Mouse (Mus musculus): ENCODE measurements around the gene Cenpl.
A peak's percentile ranks its signal among the peaks of the same experiment; 100 is the strongest.
"Not testable (repeated sequence)": the region's sequence is repeated elsewhere in the genome, so short reads cannot be mapped to it uniquely, and the experiment has no call there.

Gene Cenpl

DNA sequence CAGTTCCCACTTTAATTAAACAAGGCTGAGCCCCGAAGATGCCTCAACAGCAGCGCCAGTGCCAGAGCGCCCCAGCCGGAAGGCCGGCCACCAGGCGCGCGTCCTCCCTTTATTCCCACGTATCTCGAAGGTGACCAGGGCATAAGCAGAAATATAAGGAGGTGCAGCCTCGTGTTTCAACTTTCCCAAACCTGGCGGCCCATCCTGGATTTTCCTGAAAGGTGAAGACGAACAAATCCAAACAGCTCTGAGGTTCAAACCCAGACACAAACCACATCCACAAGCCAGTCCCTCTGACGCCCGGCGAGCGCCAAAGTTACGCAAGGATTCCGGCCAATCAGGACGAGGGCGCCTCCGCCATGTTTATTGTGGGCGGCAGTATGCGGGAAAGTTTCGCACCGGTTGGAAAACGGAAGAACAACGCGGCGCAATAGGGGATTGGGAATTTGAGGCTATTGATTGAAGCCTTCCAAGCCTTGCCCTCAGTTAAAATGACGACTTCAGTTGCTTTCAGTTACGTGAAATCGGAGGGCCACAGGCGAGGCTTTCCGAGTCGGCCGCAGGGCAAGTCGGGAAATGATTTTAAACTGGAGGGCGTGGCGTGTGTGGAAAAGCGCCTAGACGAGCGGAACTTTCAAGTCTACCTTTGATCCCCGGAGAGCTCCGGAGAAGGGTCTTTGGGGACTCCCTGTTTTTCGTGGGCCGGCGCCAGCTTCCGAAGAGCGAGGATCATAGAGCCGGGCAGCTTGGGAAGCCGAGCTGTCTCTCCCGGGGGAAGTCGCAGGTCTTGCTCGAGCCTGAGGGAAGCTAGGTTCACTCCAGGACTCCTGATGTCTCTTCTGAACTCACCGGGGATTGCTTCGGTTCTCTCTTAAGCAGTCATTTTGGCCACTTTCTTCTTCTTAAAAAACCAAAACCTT is at the start of gene Cenpl, which contains the start of gene Dars2:
Gene Cenpl, plus strand, starts transcription at position 362 of the 920 bp plus-strand sequence.
Gene Dars2, minus strand, starts transcription at position 307 of the 920 bp plus-strand sequence.
- DNase-seq (ENCODE audit: low spot score): peak; percentile 92

DNA sequence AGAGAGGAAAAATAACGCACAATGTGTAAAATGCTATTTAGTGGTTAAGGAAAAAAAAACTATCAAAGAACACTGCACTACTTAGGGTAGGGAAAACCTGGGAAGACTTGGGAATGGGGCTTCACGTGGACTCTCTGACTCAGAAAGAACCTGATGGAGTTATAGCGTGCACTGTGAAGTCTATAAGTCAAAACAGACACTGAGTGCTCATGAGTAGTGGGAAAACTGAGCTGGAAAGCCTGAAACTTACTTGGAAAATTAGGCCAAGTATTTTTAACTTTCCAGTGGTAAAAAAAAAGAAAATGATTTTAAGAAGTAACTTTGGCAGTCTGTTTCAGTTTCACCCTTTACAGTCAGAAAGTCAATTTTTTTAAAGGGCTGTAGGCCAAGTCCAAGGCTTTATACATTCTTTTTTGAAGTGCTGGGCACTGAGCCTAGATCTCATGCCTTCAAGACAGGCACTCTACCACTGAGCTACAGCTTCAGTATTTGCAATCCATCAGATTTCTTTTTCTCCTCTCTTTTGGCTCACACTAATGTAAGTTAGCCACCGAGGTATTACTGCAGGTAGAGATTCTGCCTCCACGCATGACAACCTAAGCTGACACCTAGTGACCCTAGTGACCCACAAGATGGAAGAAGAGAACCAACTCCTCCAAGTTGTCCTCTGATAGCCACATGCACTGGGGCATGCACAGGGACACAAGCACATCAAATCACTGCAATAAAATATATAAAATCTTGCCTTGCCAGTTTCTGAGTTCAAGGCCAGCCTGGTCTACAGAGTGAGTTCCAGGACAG is 44.9 kb upstream of the Cenpl start:
- DNase-seq (ENCODE audit: low spot score): no peak

DNA sequence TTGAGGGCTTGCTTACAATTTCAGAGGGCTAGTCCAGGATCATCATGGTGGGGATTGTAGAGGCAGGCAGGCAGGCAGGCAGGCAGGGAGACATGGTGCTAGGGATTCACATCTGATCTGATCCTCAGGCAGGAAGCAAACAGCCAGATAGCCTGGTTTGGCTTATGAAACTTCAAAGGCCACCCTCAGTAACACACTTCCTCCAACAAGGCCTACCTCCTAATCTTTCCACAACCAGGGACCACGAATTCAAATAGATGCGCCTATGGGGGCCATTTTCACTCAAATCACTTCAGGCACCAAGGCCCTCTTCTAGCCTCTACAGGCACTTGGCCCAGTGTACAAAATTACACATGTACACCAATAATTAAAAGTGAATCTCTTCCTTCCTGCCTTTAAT is 43.3 kb upstream of the Cenpl start:
- DNase-seq (ENCODE audit: low spot score): no peak

DNA sequence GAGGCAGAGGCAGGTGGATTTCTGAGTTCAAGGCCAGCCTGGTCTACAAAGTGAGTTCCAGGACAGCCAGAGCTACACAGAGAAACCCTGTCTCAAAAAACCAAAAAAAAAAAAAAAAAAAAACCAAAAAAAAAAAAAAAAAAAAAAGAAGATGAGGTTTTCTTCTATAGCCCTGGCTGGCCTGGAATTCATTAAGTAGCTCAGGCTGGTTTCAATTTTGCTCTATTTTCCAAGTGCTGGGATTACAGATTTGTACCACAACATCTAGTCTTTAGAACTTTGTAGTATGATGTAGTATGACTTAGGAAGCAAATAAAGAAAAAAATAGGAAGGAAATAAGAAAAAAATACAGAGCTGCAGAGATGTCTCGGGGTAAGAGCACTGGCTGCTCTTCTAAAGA is 42.1 kb upstream of the Cenpl start:
- DNase-seq (ENCODE audit: low spot score): not testable (repeated sequence)

DNA sequence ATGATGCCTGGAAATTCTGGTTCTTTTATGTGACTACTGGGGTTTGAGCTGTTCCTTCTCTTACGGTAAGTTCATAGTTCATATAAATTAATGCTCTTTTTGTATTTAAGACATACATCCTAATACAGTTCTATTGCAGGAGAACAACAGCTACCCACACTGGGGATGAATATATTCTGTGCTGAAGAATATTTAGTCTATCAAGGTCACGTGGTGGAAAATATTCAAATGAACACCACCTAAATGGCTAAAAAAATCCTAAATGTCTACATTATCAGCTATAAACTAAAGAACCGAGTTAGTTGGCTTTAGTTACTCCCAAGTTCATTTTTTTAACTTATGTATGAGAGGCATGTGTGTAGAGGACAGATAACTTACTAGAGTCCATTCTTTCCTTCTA is 40.5 kb upstream of the Cenpl start:
- DNase-seq (ENCODE audit: low spot score): no peak

DNA sequence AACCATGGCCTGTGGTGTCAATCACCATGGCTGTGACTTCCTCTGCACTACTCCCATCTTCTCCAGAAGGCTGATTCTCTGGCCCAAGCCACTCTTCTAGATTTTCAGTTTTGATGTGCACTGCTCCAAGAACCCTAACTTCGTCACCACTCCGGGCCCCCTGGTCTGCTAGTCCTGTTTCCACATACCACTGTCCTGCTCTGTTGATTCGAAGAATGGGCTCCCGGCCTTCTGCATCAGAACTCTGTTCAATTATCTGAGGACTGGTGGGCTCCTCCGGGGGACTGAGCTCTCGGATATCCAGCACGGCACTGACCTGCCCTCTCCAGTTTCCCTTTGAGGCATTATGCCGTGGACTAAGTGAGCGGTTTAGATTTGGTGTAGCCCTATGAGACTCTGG is 38.6 kb upstream of the Cenpl start:
- no peak for DNase-seq (ENCODE audit: low spot score)

DNA sequence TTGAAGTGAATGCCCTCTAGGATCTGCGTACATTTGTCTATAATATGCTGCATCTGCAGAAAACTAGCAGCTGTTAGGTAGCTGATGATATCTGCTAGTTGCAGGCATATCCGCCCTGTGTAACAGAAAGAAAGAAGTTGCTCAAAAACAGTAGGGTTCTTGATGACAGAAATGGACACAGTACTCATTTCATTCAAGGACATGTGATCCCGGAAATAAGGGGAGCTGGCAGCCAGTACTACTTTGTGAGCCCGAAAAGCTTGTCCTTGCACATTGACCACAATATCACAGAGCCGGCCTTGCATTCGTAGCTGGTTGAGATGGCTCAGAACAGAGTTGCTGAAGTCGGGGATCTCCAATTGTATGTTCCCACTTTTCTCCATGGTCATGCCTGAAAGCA is 38.2 kb upstream of the Cenpl start:
- no peak for DNase-seq (ENCODE audit: low spot score)

DNA sequence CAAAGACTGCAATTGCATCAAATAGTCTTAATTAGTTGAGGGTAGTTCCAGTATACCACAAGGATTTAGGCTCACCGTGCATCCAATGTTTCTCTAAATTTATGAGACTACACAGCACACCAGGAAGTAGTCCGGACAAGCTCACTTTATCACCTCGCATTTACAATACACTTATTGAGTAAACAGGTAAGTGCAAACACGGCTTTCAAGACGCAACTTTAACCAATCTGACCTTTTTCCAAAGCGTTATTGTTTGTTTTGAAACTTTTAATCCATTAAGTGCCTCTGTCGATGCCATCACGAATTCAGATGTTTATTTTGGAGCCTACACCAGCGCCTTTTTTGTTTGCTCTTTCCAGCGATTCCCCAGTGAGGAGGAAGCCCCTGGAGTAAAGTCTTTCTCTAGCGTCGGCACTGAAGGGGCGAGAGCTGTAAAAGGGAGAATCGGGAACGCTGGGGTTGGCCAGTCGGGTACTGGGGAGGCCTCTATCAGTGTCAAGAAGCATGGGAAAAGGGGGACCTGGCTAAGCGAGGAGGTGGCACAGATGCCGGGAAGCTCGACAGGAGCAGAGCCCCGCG is 36.6 kb upstream of the Cenpl start:
- no peak for DNase-seq (ENCODE audit: low spot score)

DNA sequence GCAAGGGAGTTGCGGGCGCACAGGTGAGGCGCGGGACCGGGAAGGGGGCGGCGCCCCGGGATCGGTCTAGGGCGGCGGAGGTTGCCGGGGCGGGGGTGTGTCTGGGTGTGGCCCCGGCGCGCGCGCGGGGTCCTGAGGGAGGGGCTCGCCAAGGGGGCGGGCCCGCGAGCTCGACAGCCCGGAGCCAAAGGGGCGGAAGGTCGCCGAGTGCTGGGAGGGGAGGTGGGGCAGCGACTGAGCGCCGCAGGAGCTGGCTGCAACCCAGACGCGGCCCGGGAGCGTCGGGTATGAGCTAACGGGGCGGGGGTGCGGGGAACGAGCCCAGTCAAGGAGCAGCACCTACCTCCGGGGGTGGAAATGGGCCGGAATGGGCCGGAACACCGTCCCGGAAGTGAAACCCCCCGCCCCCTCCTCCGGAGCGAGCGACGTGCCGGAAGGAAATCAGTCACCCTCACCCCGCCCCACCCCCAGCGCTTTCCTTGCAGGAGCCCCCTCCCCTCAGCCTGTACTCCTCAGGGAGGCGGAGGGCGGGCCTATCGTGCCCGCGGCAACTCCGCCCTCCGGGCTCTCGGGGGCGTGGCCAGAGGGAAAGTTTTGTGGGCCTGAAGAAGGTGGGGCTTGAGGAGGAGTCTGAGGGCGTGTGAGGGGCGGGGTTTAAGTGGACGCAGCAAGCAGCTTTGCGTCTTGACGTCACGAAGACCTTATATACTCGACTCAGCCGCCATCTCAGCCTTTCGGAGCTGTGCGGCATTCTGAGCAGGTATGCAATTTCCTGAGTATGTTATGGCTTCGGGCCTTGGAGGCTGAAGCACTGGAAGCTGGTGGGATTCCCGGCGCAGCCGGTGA is 35.9 kb upstream of the Cenpl start, which contains the start of gene Zbtb37:
Gene Zbtb37, minus strand, starts transcription at position 415 of the 846 bp plus-strand sequence.
- DNase-seq (ENCODE audit: low spot score): peak; percentile 99

DNA sequence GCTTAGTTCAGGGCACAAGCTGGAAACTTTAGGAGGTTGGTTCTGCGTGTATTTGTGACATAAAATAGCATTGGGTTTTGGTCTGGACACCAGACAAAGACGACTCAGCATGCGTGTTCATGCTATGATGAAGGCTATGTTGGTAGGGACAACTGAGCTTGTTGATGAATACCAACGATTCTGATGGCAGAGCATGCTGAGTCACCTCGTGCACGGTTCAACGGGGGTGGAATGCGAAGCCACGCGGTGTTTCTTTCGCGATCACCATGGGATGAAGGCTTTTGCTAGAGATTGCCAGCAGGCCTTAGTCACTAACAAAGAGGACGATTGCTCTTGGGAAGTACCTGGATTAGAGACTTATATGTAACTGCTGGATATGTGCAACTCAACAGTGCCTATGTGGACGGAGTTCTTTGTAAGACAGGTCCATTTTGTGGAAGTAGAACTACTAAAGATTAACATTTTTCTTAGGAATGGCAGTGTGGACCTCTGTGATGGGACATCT is 35.2 kb upstream of the Cenpl start:
- DNase-seq (ENCODE audit: low spot score): peak; percentile 59

DNA sequence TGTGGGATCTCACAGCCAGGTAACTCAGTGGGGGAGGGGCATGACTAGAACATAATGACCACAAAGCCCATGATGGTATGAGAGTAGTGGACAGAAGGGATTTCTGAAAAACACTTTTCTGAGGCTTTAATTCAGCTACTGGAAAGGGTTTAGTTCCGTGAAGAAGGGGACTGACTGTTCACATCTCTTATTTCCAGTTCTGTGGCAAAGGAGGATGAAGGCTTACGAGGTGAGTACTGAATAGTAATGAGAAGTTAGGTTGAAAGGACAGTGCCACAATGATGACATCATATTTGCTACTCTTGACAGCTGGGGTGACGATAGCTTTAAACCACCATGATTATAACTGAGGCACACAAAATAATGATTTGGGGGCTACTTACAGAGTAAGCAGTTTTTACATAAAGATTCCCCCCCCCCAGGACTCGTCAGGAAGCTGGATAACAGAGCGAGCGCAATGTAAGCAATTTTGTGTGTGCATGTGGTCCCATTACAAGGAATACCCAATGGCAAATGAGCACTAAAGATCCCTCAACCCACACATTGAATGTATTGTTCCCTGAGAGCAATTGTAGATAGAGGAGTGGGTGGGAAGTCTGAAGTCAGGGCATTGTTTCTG is 34.6 kb upstream of the Cenpl start:
- peak; percentile 37 for DNase-seq (ENCODE audit: low spot score)

DNA sequence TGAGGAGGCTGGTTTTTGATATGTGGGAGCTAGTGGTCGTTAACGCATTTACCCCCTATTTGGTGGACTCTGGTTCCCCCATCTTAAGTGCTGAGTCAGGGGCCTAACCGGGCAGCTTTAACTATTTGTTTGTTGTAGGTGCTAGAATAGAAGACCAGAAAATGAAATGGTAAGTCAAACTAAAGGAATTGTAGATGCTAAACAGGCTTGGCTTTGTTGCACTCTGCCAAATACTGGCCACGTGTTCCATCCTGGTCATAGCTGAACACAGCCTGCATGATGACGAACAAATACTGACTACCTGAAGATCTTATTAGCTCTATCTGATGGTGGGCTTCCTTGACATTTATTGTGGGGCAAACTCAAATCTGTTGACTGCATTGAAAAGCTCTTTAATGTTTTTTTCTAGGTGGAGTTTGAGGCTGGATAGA is 34.1 kb upstream of the Cenpl start:
- DNase-seq (ENCODE audit: low spot score): peak; percentile 34

DNA sequence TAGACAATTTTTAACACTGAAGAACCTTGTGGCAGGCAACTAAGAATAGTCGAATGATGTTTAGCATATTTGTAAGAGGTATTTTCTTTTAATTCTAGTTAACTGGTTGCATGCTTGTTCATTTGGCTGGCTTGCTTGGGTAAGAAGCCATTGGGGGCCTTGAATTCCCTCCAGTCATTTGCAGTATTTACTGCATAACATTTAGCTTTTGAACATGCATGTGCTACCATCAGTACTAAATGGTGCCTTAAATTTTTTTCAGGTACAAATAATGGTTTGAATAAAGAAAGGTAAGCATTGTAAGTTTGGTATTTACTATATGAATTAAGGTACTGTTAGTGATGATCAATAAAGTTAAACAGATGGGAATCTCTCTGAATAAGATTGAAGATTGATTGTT is 33.5 kb upstream of the Cenpl start:
- DNase-seq (ENCODE audit: low spot score): peak; percentile 22

DNA sequence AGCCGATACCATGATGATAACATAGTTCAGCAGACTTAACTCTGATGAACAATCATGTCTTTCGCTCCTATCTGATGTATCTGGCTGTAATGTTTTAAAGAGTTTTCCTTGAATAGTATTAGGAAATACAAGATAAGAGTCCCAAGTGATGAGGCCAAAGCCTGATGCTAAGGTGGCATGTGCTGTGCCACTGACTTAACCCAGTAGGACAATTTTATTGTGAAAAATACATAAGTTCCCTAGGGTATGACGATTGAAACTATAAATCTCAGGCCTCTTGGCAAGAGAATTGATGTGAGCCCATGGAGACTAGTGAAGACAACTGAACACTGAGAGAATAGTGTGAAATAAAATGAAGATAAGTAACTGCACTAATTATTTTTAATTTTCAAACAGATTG is 32.9 kb upstream of the Cenpl start:
- DNase-seq (ENCODE audit: low spot score): peak; percentile 27

DNA sequence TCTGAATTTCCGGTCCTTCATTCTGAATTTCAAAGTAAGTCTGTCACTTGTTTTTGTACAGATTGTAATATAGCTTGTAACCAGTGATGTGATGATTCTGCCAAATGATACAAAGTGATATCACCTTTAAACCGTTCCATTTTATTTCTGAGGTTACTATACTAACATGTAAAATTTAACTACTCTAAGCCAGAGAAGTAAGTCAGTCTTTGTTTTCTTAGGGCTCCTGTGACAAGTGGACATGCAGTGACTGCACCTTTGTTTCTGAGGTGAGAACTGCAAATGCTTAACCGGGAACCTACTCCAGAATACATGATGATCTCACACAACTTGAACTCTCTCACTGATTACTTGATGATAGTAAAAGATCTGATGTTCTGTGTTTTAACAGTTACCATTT is 32.5 kb upstream of the Cenpl start:
- peak; percentile 21 for DNase-seq (ENCODE audit: low spot score)

DNA sequence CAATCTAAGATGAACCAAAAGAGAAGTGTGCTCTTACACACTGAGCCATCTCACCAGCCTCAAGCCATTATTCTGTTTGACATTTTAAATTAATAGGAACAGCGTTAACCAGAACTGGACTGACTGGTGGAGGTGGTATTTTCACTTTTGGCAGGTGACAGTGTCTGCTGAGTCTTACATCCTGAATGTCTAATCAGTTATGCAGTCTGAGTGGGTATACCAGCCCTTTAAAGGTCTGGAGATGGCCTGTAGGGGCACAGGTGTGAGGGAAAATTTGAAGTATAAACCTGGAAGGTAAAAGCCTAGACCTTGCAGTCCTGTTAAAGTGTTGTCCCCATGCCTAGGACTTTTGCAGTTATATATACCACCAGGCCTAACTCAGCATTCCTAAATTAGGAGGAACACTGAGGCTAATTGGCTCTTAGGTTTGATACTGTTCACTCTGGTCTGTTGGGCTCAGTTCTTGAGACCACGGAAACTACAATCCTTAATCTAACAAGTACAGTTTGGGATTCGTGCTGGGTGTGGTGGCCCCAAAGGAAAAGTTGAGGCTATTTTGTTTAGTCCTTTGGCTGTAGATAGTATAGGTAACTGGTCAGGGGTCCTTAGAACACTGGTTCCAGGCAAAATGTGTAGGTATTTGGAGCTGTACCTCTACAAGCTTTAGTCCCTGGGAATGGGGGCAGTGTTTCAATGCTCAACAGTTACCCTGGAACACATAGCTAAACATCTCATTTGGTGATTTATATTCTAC is 31.4 kb upstream of the Cenpl start:
- DNase-seq (ENCODE audit: low spot score): peak; percentile 47

DNA sequence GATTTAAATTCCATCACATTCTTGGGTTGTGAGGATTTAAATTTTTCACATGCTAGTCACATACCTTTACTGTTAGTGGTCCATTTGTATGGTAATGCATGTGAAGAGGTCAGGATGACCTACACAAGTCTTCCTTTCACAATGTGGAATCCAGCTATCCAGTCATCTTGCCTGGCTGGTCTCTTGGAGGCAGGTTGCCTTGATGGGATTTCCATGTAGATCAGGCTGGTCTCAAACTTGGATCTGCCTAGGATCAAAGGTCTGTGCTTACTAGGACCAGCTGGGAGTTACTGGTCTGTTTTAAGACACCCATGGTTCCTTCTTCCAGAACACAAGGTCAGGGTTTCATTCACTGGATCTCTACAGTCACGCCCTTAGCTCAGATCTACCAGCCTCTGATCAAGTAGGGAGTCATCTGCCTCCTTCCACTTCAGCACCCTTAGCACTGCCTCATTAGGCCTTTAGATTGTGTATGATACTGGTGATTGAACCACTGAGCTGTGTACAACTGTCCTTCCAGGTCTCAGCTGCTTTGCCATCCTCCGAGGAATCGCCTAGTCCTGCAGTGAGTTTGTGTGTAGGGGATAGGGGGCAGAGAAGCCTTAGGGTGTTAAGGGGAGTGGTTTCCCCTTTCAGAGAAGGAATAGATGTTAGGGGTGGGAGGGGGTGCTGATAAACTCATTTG is 30.6 kb upstream of the Cenpl start:
- DNase-seq (ENCODE audit: low spot score): peak; percentile 44

DNA sequence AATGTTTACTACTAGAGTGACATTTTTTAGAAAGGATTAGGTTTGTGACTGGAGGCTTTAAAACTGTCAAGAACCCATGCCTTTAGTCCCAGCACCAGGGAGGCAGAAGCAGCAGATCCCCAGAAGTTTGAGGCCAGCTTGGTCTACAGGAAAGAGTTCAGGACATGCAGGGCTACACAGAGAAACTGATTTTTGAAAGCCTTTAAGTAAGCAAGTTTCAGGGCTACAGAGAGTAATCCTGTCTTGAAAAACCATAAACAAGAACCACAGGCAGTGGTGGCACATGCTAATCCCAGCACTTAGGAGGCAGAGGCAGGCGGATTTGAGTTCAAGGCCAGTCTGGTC is 30.1 kb upstream of the Cenpl start:
- no peak for DNase-seq (ENCODE audit: low spot score)

DNA sequence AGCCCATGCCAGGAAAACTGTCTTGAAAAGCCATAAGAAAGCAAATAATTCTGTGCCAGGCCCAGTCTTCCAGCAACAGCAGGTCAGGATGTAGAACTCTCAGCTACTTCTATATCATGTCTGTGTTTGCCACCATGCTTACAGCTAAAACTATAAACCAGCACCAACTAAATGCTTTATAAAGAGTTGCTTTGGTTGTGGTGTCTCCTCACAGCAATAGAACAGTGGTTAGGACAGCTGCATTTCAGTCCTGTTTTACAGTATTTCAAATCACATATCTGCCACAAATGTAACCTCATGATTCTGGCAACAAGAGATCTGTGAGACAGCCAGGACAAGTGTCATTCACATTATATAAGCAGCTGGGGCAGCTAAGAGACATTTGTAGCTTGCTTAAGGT is 29.7 kb upstream of the Cenpl start:
- DNase-seq (ENCODE audit: low spot score): no peak
